Mouse (Mus musculus) testis, postnatal 10 days (tissue): ENCODE measurements at regions not wholly inside any gene's neighbourhood (a gene's known extent, or its start where the extent isn't known, plus 50 kb on each side); places are given as distances from the start of the nearest gene placed in this dataset.
A peak's percentile ranks its signal among the peaks of the same experiment; 100 is the strongest.

Experiments used
- DNase-seq: peaks from one replicate; pipeline ENCODE4 v3.0.0; 2021; ENCODE audit warnings: low spot score

DNA sequence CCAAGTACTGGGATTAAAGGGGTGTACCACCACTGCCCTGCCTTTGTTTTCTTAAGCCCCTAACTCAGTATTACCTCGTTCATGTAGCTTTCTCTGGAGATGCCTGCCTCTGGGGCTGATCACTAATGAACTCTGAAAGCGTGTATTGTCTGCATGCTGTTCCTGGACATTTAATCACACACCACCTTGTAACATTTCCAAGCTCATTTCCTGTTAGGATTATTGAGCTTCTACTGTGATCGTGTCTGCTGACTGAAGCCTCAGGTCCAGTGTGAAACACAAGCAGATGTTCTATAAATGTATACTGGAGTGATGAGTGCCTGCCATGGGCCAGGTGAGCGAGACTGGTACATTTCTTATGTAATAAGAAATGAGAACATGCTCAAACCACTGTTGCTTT is 398.6 kb downstream of the Brinp2 start:
- no peak for DNase-seq

DNA sequence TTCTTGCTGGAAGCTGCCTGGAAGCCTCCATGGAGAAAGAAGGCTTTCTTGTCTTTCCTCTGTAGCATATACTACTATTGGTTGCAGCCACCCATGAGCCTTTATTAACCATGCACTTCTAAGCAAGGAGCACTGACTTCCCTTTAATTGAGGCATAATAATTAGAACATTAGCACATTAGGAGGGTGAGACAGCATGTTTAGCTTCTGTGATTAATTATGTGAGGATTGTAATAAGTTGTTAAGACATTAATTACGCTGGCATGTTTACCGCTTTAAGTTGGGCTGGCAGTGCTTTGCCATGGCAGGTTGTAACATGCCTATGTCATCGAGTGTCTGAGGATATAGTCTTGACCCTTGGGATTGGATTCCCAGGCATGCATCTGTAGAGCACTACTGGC is 391.7 kb downstream of the Brinp2 start:
- DNase-seq: no peak

DNA sequence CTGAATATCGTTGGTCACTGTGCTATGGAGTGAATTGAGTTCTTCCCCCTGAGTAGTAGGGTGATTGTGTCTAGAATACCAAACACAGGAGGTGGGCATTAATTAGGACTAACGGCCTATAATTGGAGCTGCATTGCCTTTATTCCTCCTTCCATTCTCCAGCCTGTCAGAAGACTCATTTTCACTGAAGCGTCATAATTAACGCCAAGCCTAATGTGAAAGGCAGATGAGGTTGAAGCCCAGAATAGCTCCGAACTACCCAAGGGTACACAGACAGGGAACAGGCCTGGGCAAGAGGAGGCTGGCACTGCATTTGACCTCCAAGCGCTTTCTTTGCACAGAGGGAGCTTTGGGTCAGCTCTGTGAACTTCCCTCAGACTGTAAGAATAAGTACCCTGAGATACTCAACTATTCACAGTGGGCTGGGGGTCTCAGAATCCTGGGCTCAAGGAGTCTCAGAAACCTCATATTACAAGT is 386.5 kb downstream of the Brinp2 start:
- no peak for DNase-seq

DNA sequence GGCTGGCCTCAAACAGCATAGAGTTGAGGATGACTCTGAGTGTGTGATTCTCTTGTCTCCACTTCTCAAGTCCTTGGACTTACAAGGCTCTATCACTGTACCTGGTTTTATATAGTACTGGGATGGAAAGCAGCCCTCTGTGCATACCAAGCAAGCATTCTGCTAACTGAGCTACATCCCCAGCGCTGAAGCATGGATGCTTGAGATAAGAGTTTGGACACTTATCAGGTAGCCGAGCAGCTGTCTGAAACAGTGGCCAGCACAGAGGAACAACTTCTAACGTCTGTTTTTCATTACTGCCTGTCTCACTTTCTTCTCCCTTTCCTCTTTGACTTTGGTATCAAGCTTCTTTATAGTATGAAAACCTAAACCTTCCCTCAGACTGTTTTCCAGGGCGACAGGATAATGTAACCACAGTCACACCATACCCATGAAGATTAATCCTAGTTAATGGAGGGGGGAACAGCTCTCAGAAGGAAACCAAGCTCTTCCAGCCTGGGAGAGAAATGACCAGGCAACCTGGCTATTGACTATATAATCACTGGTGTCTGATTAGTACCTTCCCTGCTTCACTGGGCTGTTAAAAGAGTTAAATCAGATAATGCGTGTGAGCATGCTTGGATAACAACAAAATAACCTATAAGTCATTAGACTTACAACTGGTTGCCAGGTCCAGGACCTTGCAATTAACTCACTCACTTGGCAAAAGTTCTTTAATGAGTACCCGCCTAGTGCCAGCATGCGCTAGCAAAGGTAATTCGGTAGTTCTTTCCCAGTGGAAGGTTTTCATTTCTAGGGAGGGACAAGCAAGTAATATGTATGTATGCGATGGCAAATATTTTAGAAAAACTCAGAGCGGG is 382.5 kb downstream of the Brinp2 start:
- no peak for DNase-seq

DNA sequence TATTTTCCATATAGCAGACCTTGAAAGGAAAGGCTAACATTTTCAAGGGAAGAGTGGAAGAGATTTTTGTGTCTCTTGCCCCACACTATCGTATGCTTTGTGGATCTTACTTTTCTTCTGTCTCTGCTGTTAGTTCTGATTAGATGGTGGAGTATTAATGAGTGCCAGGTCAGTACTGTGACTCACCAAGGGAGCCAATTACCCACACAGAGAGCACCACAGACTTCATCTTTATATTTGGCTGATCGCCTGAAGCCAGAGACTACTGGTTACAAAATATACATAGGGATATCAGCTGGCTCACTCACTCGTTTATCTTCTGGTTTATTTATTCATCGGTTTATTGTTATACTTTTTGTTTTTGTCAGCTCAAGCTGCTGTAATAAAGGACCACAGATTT is 381.5 kb downstream of the Brinp2 start:
- DNase-seq: no peak

DNA sequence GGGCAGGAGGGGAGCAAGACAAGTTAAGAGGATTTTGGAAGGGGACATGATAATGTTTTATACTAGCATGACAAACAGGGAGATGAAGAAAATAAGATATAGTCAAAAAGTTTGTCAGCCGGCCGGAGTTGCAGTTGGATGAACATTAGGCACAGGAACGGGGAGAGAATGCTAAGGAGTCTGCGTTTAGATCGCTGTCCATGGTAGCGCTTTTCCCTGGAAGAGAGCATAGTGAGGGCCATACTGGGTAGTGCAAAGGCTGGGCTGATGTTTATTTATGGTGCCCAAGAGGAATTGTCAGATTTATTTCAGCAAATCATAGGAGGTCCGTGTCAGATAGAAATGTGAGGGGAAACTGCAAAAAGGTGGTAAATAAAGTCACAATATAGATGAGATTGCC is 337.0 kb downstream of the Brinp2 start:
- peak; percentile 63 for DNase-seq

DNA sequence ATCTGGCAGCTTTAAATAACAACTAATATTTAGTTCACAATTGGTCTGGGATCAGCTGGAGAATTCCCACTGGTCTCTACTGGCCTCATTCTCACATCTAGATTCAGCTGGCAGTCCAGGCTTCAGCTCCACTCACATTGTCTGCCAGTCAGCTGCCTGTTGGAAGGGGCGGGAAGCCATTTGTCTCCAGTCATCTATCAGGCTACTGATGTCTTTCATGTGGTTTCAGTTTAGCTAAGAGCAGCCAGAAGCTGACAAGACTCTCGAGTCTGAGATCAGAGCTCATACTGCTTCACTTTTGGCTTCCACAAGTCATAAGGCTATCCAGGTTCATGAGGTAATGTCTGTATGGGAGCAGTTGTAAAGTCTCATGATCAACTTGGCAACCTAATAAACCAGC is 316.4 kb downstream of the Brinp2 start:
- DNase-seq: no peak

DNA sequence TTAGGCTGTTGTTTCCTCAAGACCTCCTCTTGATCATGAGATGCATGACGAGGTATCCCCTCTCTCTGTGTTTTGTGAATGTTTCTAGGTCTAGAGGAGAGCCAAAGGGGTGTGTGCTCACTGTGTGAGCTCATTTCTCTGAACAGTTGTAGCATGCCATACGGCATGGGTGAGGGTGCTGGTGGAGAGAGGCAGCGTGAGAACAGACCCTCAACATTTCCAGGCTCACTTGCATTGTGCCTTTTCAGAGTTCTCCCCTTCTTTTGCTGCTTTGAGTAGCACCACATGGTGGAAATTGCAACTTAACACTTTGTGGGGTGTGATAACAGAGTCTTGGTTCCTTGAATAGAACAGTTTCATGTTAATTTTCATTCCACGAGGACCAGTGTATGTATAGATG is 315.8 kb downstream of the Brinp2 start:
- DNase-seq: no peak

DNA sequence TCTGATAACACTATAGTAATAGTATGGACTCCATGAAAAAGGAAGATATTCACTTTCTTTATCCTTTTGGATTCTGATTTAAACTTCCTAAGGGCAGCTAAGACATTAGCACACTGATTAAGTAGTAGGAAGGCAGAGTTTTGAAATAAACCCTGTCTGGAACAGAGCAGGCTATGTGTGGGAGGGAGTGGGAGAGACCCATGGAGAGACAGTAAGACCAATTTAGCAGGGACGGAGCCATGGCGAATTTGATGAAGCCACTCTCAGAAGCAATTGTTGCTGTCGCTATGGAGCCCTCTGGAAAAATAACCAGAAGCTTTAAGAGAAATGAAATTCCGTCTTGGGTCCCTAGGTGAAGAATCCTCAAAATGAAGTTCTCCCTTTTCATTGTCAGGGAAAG is 303.5 kb downstream of the Brinp2 start:
- DNase-seq: no peak

DNA sequence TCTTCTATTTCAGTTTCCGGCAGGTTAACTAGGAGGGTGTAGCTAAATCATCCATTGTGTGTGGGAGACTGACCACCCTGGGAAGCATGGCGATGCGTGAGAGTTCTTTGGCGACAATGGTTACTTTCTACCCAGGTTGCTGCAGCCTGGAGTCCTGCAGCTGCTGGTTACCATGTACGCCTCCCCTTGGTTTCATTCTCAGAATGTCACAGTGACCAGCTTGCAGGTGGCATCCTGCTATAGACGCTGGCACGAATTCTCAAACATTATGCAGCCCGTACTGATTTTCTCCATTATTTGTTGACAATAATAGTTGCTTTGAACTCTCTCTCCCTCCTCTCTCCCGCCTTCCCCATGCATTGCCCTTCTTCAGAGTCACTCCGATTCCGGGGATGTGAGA is 301.2 kb downstream of the Brinp2 start:
- DNase-seq: no peak

DNA sequence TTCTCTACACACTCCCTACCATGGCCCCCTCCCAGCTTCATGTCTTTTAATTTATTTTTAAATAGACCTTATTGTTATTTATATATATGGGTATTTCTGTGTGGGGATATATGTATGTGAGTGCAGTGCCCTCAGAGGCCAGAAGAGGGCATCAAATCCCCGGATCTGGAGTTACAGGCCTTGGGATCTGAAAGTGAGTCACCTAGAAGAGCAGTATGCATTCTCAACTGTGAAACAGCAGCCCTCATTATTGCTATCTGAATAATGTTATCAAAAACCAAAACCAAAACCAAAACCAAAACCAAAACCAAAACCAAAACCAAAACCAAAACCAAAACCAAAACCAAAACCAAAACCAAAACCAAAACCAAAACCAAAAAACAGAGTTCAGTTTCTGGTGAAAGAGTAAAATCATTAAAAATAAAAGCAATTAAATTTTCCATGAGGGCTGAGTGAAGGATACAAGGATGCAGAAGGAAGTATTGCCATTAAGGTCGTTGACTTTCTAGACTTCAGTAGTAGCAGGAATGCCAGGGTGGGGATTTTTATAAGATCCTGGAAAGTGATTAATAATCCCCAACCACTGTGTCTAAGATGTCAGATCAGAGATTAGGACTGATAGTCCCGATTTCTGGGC is 299.0 kb downstream of the Brinp2 start:
- DNase-seq: no peak

DNA sequence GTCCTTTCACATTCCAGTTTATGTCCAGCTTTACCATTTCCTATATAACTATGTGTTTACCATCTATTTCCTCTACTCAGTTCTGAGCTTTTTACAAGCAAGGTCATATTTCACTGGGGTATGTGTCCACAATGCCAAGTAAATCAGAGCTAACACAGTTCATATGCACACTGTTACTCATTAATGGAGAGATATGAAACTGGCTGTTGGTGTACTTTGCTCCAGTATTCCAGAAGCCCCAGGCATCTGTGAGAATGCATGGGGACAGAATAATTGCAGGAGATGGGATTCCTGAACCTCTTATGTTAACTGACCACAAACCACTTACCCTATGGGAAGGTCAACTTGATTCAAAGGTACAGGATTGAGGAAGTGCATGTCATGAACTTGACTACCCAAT is 298.3 kb downstream of the Brinp2 start:
- DNase-seq: no peak

DNA sequence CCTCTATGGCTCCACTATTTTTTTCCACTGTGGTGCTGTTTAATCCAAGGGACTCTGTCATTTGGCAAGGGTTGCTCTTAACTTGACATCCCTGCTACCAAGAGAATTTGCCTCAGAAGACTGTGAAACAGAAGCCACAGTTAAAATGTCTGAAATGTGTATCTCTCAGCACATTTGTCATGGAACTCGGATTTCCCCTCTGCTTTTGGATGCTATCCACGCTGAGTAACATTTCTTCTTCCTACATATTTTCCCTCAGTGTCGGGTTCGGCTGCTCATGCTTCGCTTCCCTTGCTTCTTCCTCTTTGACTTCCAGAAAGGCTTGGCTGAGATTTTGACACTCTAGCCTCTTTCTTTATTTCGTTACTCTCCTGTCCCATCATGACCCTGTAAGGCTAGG is 294.1 kb downstream of the Brinp2 start:
- DNase-seq: no peak

DNA sequence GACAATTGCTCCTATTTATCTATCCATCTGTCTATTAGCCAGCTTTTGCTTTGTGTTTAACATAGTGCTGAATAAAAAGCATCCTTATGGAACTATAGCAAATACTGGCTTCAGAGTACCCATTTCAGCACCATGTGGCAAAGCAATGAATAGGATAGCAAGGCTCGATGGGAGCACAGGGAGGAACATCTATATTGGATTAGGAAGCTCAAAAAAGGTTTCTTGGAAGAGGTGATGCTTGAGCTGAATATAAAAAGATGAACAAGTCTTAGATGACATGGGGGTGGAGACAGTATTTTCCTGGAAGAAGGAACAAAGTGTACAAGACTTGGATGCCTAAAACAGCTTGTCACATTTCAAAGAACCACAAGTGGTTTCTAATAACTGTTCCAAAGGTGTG is 273.9 kb downstream of the Brinp2 start:
- no peak for DNase-seq

DNA sequence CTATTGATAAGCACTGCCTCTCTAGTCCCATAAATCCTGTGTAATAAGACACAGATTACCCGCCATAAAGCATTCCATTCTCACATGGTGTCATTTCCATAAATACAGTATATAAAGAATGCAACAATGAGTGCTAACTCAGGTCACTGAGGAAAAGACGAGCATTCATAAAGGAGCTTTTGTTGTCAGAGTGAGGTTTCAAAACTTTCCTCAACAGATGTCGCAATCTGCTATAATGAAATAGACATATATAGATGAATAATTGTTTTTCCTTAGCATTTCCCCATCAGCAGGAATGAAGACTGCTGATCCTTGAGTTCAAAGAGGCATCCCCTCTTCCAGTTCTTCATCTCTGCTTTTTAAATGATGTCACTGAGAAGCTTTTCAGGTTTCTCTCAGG is 270.3 kb downstream of the Brinp2 start:
- DNase-seq: no peak

DNA sequence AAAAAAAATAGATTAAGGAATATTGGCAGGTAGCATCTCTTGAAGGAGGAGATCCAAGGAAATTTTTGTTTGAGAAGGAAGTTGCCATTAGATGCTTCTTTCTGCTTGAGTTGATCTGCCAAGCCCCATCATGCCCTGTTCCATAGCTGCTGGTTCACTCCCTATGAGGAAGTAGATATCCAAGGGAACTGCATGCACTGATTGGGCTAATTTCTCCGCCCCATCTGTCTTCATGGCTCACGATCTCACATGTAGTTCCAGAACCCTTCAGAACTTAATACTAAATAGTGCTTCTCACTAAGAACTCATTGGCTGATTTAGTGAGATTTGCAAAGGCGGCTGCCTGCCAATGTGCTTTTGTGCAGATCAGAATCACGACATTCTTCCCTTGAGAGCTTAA is 258.6 kb downstream of the Brinp2 start:
- no peak for DNase-seq

DNA sequence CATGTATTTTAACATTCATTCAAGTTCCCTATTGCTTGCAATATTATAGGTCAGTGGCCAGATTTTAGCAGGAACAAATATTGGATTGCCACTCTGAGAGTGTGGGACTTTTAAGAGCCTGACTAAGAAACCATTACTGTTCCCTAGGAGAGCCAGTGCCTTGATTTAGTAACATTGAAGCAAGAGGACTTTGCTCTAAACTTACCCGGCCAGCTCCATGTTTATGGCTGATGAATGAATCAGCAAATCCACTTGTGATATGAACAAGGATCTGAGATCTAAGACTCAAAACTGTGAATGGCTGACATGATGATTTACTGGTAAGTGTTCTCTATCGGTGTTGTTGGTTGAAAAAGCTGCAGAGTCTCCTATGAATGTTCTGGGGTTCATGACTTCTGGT is 236.4 kb downstream of the Brinp2 start:
- DNase-seq: no peak

DNA sequence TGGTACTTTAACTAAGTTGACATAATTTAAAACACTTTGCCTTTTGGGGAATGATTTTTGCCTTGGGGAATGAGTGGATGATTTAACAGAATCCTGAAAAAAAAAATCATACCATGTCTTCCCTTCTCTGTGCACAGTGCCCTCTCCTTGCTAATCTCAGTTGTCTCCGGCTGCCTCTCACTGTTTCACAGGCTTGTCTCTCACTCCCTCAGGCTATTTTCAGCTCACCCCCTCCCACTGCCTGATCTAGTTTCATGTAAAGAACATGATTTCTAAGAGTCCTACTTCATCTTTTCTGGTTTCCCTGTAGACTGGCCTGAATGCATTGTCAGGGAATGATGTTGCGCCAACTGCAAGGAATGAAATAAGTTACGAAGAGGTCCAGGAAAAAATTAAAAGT is 231.2 kb downstream of the Brinp2 start:
- no peak for DNase-seq

DNA sequence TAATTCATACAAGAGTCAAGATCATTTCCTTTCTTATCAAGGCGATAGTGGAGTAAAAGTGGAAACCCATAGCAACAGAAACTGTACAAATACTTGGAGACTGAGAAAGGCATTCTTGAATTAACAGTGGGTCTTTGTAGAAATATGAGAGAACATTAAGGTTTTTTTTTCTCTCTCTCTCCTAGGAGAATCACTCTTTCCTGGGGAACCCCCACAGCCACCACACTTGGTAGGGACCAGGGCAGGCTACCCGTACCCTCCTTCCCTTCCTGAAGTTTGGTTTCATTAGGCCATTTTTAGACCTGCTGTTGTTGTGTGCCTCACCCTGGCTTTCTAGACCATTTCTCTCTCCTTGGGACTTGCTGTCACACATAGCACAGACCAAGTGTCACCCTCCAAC is 229.9 kb downstream of the Brinp2 start:
- no peak for DNase-seq

DNA sequence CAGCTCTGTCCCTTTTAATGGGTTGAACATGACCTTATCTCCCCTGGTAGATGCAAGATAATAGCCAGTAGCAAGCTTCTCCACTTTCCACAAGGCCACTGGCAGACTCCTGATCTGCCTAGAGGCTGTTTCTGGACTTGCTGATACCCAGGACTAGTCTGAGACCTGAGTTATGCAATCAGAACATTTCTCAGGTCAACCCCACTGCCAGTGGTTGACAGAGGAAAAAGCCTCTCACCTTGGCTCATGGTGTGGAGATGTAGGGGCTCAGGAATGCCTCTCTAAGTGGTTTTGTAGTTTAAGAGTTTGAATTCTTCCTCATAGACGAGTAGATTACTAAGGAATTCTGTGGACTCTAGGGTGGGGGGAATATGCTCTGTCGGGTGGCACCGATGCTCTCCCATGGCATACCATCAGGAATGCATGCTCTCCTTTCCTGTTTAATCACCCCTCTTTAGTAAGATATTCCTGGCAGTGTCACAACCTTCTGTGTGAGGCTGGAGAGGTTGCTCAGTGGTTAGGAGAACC is 226.8 kb downstream of the Brinp2 start:
- no peak for DNase-seq

DNA sequence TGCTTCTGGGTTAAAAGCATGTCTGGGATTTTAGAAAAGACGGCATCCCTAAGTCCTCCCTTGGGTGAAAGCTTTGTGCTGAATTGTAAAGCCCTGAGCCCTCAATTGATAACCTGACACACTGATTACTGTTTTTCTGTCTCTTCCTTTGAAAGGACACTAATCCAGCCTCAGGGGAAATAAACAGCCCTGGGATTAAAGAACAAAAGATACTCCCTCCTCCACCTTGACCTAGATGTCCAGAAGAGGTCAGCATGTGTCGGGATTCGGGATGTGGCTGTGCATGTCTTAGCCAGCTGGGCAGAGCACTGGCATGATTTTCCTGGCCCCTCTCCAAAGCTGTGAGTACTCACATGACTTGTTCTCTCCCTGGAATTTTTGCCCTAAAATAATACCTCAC is 208.6 kb downstream of the Brinp2 start:
- no peak for DNase-seq

DNA sequence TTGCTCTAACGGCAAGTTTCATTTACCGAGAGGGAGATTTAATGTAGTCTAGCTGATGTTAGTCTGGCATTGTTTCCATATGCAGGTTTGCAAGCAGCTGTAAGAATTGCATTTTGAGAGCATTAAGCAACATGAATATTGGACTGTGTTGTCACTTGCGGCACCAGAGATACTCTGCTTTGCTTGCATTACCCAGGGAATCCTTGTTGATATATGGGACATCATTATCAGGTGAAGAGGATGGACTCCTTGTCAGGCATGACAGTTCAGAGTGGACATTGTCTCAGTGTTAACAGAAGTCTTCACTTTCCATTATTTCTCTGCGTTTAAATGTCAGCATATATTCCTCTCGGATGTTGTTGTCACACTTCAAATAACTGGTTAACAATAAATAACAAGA is 208.1 kb downstream of the Brinp2 start:
- no peak for DNase-seq

DNA sequence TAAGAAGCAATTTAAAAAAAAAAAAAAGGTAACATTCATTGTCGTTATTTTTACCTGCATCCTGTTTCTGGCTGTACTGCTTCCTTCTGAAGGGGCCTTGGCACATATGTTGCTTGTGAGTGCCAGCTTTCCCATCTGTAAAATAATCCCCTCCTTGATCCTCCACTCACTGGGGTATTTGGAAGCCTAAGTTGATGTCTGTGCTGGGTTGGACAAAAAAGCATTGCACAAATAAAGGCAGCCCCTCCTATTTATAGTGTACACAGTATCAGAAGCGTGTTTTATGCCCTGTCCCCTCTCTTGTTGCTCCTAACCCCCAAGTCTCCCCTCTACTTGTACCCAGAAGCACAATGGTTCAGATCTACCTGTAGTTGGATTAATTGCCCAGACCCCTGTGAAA is 195.0 kb downstream of the Brinp2 start:
- no peak for DNase-seq

DNA sequence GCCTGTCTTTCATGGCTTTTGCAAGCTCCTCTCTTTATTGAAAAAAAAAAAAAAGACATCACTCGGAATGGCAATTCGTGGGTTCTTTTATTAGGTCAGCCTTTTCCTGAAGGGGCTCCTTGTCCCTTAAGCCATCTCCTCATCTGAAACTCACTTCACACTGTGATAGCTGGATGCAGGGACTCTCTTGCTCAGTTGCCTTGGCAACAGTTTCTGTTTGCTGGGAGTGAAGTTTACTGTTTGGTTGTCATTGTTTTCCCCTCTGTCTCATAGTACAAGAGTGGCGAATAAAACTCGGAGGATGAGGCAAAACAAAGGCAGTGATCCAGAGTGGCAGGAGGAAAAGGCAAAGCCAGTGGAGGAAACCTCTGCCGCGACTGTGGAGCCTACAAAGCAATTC is 194.6 kb downstream of the Brinp2 start:
- no peak for DNase-seq
